Mouse (Mus musculus) CD4-positive helper T cell, adult 2 months (primary cell): ENCODE measurements at regions not wholly inside any gene's neighbourhood (a gene's known extent, or its start where the extent isn't known, plus 50 kb on each side); places are given as distances from the start of the nearest gene placed in this dataset.

Experiments
- DNase-seq: peaks from one replicate; pipeline ENCODE4 v3.0.0-alpha.2; 2012; ENCODE audit warnings: low read depth, missing footprints, low spot score

DNA sequence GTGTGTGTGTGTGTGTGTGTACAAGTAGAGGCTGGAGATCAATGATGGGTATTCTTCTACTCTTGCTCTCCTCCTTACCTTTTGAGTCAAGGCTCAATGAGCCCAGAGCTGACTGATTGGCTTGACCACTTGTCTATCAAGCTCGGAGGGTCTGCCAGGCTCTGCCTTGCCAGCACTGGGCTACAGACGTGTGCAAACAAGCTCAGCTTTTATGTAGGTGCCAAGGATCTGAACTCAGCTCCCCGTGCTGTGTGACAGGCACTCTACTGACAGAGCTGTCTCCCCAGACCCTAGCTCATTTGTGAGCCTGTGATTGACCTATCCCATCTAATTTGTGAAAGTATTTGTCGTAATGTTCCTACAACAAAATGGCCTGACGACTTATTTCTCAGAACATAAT lies 54.2 kb upstream of the Cdc42bpa start:
- DNase-seq, result peak; percentile 7

- DNase-seq, result no peak
These were observed 67.6 kb upstream of the Cdc42bpa start for GRCm38 (mm10) chr1:179892711-179893110.

DNA sequence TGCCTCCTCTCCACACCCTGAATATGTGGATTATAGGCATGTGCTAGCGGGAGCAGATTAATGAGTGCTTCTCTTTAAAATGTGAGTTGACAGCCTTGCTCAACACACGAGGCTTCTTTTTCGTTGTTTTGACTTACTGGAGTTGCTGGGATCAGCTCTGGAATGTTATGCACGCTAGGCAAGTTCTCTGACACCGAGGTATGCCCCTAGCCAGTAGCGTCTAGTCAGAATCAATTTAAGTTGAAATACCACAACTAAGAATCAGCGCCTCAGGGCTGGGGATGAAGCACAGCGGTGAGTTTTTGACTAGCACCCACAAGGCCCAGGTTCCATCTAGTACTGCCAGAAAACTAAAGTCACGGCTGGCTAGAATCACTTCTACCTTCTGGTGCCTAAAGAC lies 72.4 kb upstream of the Cdc42bpa start:
- no peak for DNase-seq

GRCm38 (mm10) chr1:179881222-179881621 lies 77.7 kb upstream of the Ahctf1 start:
- no peak for DNase-seq

DNA sequence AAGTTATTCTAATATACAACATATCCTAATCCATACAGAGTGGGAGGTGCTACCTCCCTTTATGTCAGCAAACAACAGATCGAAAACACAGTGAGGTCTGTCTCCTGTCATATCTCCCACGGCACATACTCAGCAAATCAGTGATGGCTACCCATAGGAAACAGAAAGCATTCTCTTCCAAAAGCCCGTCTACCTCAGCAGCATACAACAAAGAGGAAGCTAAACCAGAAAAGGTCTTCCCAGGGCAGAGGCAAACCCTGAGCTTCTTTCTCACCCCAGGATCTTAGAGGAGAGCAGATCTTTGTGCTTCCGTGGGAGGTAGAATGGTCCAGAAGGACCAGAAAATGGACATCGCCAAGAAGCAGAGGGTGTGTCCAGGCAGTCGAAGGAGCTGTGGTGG lies 74.4 kb upstream of the Ahctf1 start:
- no peak for DNase-seq

GRCm38 (mm10) chr1:179873772-179874555 lies 70.5 kb upstream of the Ahctf1 start:
- no peak for DNase-seq

DNA sequence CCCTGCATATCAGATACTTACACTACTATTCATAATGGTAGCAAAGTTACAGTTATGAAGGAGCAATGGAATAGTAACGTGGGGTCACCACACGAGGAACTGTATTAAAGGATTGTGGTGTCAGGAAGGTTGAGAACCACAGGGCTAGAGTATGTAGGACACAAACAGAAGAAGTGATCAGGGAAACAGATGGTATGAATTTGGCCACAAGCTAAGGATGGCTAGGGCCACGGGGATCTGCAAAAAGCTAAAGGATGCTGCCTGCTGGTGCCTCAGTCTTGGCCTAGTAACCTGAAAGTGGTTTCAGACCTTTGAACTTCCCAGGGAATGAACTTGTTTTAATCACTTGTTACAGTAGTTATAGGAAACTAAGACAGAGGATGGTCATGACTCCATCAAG lies 68.5 kb upstream of the Ahctf1 start:
- DNase-seq, result no peak

DNA sequence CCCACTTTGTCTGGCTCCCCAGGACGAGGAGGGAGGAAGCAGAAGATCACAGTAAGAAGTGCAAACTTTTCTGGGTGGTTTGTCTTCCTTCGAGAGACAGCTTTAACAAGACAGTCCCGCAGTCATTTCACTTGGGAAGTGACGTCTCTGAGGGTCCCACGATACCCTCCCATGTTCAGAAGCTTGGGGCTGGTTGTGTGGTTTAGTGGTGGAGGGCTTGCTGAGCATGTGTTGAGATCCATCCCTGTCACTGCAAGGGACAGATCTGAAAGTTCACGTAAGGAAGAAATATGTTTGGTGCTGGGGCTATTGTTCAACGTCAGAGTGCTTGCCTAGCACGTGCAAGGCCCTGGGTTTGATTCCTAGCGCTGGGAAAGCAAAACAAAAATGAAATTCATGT lies 65.2 kb upstream of the Ahctf1 start:
- DNase-seq, result no peak

GRCm38 (mm10) chr1:179867493-179867892 lies 64.0 kb upstream of the Ahctf1 start:
- DNase-seq, result no peak

DNA sequence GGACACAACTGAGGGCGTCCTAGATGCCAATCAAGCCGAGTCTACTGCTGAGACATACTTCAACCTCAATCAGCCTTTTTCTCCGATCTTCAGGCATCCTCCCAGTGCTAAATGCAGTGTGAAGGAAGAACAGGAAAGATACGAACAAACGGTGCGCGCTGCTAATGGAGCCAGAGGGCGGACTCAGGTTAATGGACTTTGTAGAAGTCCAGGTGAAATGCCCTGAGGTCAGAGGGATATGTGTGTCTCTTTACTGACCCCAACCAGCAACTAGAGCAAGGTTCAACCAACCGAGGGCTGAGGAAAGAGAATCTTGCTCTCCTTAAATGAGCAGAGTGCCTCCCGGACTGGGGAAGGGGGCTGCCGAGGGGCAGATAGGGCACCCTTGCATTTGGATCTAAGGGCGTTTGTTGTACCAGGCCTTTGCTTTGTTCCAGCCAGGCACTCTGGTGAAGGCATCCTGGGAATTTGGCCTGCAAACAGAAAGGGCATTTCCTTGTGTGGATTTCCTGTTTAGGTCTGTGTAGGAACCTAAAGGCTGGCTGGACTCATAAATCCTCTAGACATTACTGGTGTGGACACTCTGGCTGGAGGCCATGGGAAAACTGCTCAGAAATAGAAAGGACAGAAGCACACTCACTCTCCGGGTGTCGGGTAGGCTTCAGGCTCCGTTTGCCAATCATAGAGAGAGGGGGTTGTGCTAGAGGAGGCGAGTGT lies 62.7 kb upstream of the Ahctf1 start:
- DNase-seq, result no peak

DNA sequence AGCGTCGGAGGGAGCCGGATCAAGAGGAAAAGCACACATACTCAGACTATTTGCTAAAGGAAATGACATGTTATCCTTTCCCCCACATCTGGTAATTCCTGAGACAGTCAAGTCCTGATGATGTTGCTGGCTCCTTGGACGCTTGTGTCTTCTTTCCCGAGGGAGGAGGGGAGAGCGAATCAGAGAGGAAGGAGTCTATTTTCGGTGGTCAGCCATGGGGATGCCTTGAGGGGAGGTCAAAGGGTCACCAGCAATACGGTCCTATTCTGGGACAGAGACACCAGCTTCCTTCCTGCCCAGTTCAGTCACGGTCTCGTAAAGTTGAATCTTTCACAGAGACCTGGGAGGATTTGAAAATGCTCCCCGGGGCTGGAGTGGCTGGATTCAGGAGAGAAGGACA lies 62.1 kb upstream of the Ahctf1 start:
- no peak for DNase-seq

DNA sequence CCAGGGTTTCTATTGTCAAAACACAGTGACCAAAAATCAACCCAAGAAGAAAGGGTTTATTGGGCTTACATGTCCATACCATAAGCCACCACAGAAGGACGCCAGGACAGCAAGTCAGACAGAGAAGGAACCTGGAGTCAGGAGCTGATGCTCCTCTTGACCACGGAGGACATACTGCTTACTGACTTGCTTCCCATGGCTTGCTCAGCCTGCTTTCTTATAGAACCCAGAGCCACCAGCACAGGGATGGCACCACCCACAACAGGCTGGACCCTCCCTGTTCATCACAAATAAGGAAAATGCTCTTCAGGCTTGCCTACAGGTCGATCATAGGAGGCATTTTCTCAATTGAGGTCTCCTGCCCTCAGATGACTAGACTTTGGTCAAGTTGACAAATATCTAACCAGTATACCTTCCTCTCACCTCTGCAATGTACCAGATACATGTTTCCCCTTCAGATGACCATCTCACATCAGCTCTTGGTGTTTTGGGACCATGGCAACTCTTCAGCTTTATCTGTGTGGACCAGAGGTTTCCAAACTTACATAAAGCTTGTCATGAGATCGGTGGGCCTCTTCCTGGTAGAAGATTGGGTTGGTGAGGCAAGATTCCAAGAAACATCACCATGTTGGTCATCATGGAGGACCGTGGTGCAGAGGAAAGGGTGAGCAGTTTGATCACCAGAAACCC lies 61.2 kb upstream of the Ahctf1 start:
- no peak for DNase-seq

DNA sequence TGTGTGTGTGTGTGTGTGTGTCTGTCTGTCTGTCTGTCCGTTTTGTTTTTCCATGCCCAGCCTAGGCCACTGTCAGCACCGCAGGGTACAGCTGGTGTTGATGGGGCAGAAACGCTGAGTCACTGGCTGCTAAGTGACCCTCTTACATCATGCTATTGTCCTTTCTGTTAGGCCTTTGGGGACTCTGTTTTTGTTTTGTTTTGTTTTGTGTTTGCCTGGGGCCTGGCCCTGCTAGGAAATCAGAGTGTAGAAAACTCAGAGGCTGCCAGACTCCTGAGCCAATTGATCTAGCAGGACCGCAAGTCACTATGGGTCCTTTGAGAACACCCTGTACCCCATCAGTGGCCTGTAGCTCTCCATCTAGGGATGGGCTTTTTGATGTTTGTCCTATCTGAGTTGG lies 59.9 kb upstream of the Ahctf1 start:
- DNase-seq, result no peak

GRCm38 (mm10) chr1:179862941-179863340 lies 59.5 kb upstream of the Ahctf1 start:
- no peak for DNase-seq

- no peak for DNase-seq
These were observed 58.3 kb upstream of the Ahctf1 start for GRCm38 (mm10) chr1:179861776-179862175.

DNA sequence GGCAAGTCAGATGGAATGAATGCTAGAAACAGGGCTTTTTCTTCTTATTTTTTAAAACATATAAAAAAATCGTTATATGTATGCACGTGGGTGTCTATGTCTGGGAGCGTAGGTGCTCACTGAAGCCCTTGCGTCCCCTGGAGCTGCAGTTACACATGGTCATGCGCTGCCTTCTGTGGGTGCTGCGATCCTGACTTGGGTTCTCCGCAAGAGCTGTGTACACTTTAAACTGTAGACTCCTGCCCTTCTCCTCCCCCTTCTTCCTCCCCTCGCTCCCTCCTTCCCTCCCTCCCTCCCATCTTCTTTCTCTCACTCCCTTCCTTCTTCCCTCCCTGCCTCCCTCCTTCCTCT lies 56.0 kb upstream of the Ahctf1 start:
- DNase-seq, result no peak

GRCm38 (mm10) chr1:179858780-179859551 lies 55.5 kb upstream of the Ahctf1 start:
- no peak for DNase-seq

DNA sequence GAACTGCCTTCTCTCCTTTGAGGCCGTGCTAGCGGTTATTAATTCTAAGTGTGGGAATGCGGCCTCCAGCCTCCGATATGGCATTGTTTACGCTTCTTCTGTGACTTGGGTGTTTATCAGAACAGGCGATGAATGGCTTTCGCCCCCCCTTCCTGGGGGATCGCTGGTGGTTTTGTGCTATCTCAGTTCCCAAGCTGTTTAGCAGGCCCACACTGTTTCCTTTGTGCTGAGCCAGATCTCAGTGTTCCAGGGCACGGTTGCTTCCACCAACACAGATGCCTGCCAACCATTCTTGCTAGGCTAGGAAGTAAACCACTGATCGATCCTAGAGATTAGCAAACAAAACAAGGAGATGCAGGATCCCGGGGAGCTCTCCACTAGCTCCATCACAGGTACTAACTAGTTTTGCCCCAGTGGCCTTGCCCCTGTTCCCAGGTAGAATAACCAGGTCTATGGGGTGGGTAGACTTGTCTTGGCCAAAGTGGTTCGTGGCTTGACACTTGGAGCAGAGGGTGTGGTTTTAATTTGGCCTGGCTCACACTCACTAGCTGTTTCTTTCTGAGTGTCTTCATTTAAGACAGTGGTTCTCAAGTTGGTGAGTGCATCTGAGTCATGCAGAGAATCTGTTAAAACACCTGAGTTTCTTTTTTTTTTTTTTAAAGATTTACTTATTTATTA lies 50.9 kb upstream of the Ahctf1 start:
- no peak for DNase-seq
